Mouse (Mus musculus) spleen, postnatal 14 days (tissue): ENCODE measurements at regions not wholly inside any gene's neighbourhood (a gene's known extent, or its start where the extent isn't known, plus 50 kb on each side); places are given as distances from the start of the nearest gene placed in this dataset.

Source experiments
- DNase-seq, 2 experiments: peaks; one replicate each; pipeline ENCODE4 v3.0.0; 2021 to 2022; ENCODE audit warnings: low spot score in 2 of 2

GRCm38 (mm10) chr2:12033518-12034322 lies 256.0 kb downstream of the Ankrd16 start:
- no peak for DNase-seq

DNA sequence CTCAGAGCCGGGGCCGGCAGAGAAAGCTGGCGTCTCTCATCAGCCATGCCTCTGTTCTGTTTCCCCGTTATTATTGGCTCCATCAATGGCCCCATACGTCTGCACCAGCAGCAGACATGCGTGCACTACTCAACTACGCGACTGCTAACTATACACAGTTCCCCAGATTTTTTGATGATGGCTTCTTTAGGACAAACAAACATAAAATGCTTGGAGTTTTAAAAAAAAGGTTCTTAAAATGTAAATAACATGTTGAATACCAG lies 256.6 kb downstream of the Ankrd16 start:
- DNase-seq, result no peak

DNA sequence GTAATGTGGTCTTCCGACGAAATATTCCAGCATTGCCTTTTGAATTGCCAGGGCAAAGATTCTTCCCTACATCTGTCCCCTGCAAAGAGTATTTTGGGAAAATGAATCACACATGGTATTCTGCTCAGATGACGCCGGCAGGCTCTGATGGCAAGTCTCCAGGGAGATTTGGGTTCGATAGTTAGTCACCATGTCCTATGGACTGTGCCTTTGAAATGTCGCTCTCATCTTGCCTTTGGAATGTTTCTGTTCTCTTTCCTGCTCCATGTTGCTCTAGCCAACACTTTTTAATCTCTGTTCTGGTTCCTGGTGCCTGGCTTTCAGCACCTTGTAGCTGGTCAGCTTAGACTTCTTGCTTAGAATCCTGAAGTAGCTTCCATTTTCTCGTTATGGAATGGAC lies 252.3 kb downstream of the Itga8 start:
- DNase-seq, result no peak

DNA sequence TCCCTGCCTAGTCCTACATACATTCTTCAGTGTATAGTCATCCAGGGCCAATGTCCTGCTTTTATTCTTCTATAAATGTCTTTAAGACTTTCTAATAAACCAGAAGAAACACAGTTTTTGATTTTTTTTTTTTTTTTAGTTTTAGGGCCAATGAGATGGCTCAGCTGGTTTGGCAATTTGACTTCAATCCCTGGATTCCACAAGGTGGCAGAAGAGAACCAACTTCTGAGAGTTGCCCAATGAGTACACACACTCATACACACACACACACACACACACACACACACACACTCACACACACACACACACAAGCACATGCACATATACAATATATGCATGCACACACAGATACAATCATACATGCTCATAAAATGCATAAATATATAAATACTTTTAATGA lies 251.8 kb downstream of the Itga8 start:
- DNase-seq, result no peak

GRCm38 (mm10) chr2:12053404-12054164 lies 248.1 kb downstream of the Itga8 start:
- DNase-seq, result no peak

DNA sequence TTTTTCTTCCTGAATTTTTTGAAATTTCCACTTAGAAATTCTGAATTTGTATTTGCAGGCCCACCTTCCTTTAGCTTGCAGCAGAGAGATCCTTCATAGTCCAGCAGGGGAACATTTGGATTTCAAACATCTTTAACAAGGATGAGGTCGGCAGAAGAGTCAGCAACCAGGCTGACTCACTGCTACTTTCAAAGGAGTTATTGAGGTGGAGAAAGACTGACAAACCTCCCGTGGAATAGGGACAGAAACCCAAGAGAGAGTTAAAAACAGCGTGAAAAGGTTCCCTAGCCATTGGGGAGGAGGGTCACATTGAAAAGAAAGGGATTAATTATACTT lies 247.6 kb downstream of the Itga8 start:
- no peak for DNase-seq
